Mouse (Mus musculus): Measurements from ENCODE around the gene Greb1.

GRCm38 (mm10) chr12:16690631-16691030, 110.1 kb downstream of the Greb1 start:
- no peak for TF ChIP-seq POLR2A (IDR thresholded peaks at IDR 0.05; ENCODE audit: borderline replicate concordance, insufficient read depth, low read length)
- TF ChIP-seq CTCF (IDR thresholded peaks at IDR 0.05; ENCODE audit: borderline replicate concordance, insufficient read depth, low read depth, low read length), result no peak
